Mouse (Mus musculus) C2C12 (cell line): ENCODE results near the gene Cep41. TPM values are rescaled to one million over a fixed set of nuclear protein-coding genes. Genes with fewer than 3 reads are reported as not detected.
A peak's percentile ranks its signal among the peaks of the same experiment; 100 is the strongest.

ENCODE experiments used
- H3K27me3 ChIP-seq: one replicate; pipeline ENCODE4 v1.6.1; 2011; ENCODE audit not compliant: control insufficient read depth, insufficient read depth, insufficient read length
- H3K36me3 ChIP-seq: one replicate; pipeline ENCODE4 v1.6.1; 2011; ENCODE audit not compliant: control insufficient read depth, insufficient read depth
- H3K4me3 ChIP-seq: one replicate; pipeline ENCODE4 v1.5.1; 2011; ENCODE audit warnings: mild to moderate bottlenecking, control low read depth; ENCODE audit not compliant: poor library complexity, insufficient read depth, severe bottlenecking
- H3K79me2 ChIP-seq: one replicate; pipeline ENCODE4 v1.6.1; 2011; ENCODE audit not compliant: control insufficient read depth, insufficient read depth
- H3K79me3 ChIP-seq: one replicate; pipeline ENCODE4 v1.6.1; 2011; ENCODE audit warnings: low read depth, control low read depth
- H3ac ChIP-seq: one replicate; pipeline ENCODE3; 2011; ENCODE audit warnings: low read depth; ENCODE audit not compliant: control insufficient read depth, insufficient read length
- CEBPB ChIP-seq: IDR thresholded peaks from one replicate; pipeline ENCODE4 v1.6.1; 2011; ENCODE audit warnings: low read depth, mild to moderate bottlenecking, control low read depth, moderate library complexity
- CTCF ChIP-seq: IDR thresholded peaks from one replicate; pipeline ENCODE4 v1.5.1; 2011; ENCODE audit not compliant: control insufficient read depth, insufficient read depth, insufficient read length
- FOSL1 ChIP-seq: IDR thresholded peaks from one replicate; pipeline ENCODE4 v1.8.0; 2011; ENCODE audit warnings: mild to moderate bottlenecking, low read length; ENCODE audit not compliant: poor library complexity, insufficient read depth, severe bottlenecking
- MAX ChIP-seq: IDR thresholded peaks from one replicate; pipeline ENCODE4 v1.6.1; 2011; ENCODE audit warnings: mild to moderate bottlenecking, control low read depth
- MYOD1 ChIP-seq: IDR thresholded peaks from one replicate; pipeline ENCODE4 v1.6.1; 2011; ENCODE audit warnings: low read depth; ENCODE audit not compliant: control insufficient read depth, insufficient read length
- MYOG ChIP-seq: IDR thresholded peaks from one replicate; pipeline ENCODE4 v1.6.1; 2011; ENCODE audit not compliant: control insufficient read depth, insufficient read length; ENCODE audit errors: extremely low read depth
- USF1 ChIP-seq: IDR thresholded peaks from one replicate; pipeline ENCODE4 v1.6.1; 2011; ENCODE audit warnings: low read depth, mild to moderate bottlenecking, control low read depth, moderate library complexity
- polyA plus RNA-seq: library from polyadenylated mRNA; unstranded; fragments of >200 nt; fragmentation: generic; extraction: Trizol; gene quantifications from one replicate; pipeline ENCODE4 v1.2.1, GENCODE M21; 2012; ENCODE audit warnings: missing spikeins

Gene Cep41
- polyA plus RNA-seq, 1 experiment = 5.4 TPM

GRCm38 (mm10) chr6:30643694-30644460 is 49.7 kb downstream of the Cep41 start:
- Histone ChIP-seq H3K79me2 (no peaks in the 10 kb centered on the region), H3K27me3 (no peaks in the 10 kb centered on the region), H3ac (no peak overlapping the region), H3K79me3 (no peaks in the 10 kb centered on the region), H3K36me3 (no peaks in the 10 kb centered on the region), H3K4me3 (no peak overlapping the region)
- no peak for TF ChIP-seq FOSL1

DNA sequence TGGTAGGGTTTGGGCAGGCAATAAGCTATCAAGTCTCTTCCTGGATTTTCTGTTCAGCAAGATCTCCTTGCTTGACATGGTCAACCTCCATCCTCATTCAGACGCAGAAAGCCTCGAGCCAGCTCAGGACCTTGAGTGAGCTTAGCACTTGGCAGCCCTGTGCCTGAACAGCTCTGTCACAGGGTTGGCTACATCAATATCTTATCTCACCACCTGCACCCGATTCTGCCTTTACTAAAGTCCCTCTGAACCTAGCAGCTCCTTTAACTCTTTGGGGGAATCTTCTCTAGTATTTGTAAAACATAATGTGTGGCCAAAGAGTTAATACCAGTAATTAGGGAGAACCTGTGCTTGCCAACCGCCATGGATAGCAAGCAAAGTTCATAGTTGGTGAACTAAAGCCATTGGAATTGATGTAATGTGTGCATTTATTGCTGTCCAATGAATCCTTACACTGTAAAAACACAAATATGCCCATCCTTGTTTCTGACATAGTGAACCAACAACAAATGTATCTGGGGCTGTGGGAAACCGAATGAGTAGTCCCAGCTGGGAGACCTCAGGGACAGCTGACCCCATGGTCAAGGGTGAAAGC is 54.8 kb downstream of the Cep41 start, which contains the start of gene Cpa1:
Cpa1 (plus strand) TSS at position 545 of the 595 bp plus-strand sequence.
- H3K79me3 ChIP-seq = no peaks in the 10 kb centered on the region
- H3K27me3 ChIP-seq = no peaks in the 10 kb centered on the region
- no peak within 1 kb of the TSS for H3ac ChIP-seq
- H3K36me3 ChIP-seq = no peaks in the 10 kb centered on the region
- H3K79me2 ChIP-seq = no peaks in the 10 kb centered on the region
- TF ChIP-seq MYOD1 = no peak
- no peak for TF ChIP-seq MYOG
- TF ChIP-seq FOSL1 = no peak
- no peak for TF ChIP-seq USF1
- TF ChIP-seq CTCF = no peak
- TF ChIP-seq MAX = no peak
- TF ChIP-seq CEBPB = no peak
- H3K4me3 ChIP-seq = no peak within 1 kb of the TSS

- TF ChIP-seq CEBPB (no peak), USF1 (no peak), CTCF (no peak), MYOD1 (no peak), MAX (no peak), FOSL1 (no peak), MYOG (no peak)
- no peak overlapping the region for H3ac ChIP-seq
- no peaks in the 10 kb centered on the region for H3K79me3 ChIP-seq
- no peaks in the 10 kb centered on the region for H3K36me3 ChIP-seq
- no peaks in the 10 kb centered on the region for H3K27me3 ChIP-seq
- H3K79me2 ChIP-seq = no peaks in the 10 kb centered on the region
- H3K4me3 ChIP-seq = no peak overlapping the region
Measured at GRCm38 (mm10) chr6:30636186-30636842, 57.2 kb downstream of the Cep41 start.

GRCm38 (mm10) chr6:30635361-30635862 is 58.1 kb downstream of the Cep41 start:
- Histone ChIP-seq H3K4me3 (no peak overlapping the region), H3K79me2 (no peaks in the 10 kb centered on the region), H3K27me3 (no peaks in the 10 kb centered on the region), H3K79me3 (no peaks in the 10 kb centered on the region), H3K36me3 (no peaks in the 10 kb centered on the region), H3ac (no peak overlapping the region)
- TF ChIP-seq CEBPB (no peak), MYOD1 (peak; percentile 32)

GRCm38 (mm10) chr6:30629989-30630388 is 63.6 kb downstream of the Cep41 start:
- Histone ChIP-seq H3K79me3 (no peaks in the 10 kb centered on the region), H3K79me2 (no peaks in the 10 kb centered on the region), H3K36me3 (no peaks in the 10 kb centered on the region), H3ac (no peak overlapping the region), H3K4me3 (no peak overlapping the region), H3K27me3 (no peaks in the 10 kb centered on the region)
- no peak for TF ChIP-seq MYOD1
- TF ChIP-seq MYOG = no peak
- peak; percentile 24 for TF ChIP-seq USF1

GRCm38 (mm10) chr6:30628152-30628551 is 65.4 kb downstream of the Cep41 start:
- H3K36me3 ChIP-seq = no peaks in the 10 kb centered on the region
- H3ac ChIP-seq = no peak overlapping the region
- no peaks in the 10 kb centered on the region for H3K79me2 ChIP-seq
- H3K4me3 ChIP-seq = no peak overlapping the region
- peak; percentile 55 for TF ChIP-seq MYOD1
- TF ChIP-seq MYOG = no peak
- no peaks in the 10 kb centered on the region for H3K79me3 ChIP-seq
- H3K27me3 ChIP-seq = no peaks in the 10 kb centered on the region
